Mouse (Mus musculus): ENCODE data around the gene Frmd4a. TPM values are rescaled to one million over a fixed set of nuclear protein-coding genes. Genes with fewer than 3 reads are reported as not detected.

Gene Frmd4a
- polyA plus RNA-seq, 1 experiment from 2014 or later, result 49.1 TPM

DNA sequence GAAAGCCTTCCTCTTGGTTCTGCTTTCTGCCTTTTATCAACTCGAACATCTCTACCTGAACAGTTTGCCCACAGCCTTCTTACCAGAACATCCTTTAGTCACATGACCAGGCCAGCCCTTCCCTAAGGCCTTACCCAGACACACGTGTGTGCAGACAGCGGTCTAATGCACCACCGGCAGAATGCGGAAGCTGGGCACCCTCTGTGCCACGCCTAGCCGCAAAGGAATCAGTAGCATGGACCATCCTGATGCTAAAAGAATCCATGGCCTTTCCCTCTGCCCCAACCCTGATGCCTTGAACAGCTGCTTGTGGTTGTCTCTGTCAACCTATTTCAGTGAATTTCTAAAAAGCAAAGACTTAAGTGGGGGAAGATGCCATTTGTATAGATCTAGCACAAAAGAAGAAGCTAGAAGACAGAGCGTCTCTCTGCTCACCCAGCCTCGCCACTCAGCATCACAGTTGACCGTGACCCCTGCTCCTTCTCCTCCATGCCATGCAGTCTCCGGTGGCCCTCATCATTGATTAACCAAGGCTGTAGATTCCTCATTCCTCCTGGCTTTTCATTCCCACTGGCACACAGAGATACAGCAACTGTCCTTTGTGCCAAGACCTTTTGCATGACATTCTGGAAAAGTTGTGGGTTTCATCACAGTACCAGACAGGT is 514.1 kb downstream of the Frmd4a start:
- peaks cover 31% of the 10 kb centered on the region for H3K4me1 ChIP-seq (replicated peaks)
- H3K4me3 ChIP-seq, result no peak overlapping the region
- no peak for DNase-seq (ENCODE audit: low spot score)
- no peak overlapping the region; the same call in 1 of the 2 replicates for H3K27ac ChIP-seq
- H3K27me3 ChIP-seq (ENCODE audit: insufficient read depth, poor library complexity, severe bottlenecking), result no peaks in the 10 kb centered on the region
- 97% methylated on average over 11 of the region's 11 CpGs for WGBS
- peaks cover 73% of the 10 kb centered on the region for H3K36me3 ChIP-seq
- no peaks in the 10 kb centered on the region for H3K9me3 ChIP-seq

DNA sequence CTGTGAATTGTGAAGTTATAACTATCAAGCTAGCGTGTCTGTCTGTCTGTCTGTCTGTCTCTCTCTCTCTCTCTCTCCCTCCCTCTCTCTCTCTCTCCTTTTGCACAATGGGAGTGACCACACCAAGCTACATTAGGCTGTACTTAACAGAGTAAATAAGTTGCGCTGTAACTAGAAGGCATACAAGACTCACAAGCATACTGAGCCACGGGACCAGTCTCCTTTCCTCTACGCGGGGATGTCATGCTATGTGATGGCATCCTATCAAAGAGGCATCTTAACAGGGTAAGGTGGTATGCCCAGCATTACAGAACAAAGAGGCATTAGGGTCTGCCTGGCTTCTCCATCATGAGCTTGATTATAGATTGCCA is 514.7 kb downstream of the Frmd4a start:
- no peak for DNase-seq (ENCODE audit: low spot score)
- WGBS, result 97% methylated on average over 5 of the region's 5 CpGs
- Histone ChIP-seq H3K9me3 (no peaks in the 10 kb centered on the region), H3K27me3 (ENCODE audit: insufficient read depth, poor library complexity, severe bottlenecking) (no peaks in the 10 kb centered on the region), H3K27ac (no peak overlapping the region; the same call in 1 of the 2 replicates), H3K4me1 (replicated peaks) (peaks cover 28% of the 10 kb centered on the region), H3K4me3 (no peak overlapping the region), H3K36me3 (peaks cover 78% of the 10 kb centered on the region)

DNA sequence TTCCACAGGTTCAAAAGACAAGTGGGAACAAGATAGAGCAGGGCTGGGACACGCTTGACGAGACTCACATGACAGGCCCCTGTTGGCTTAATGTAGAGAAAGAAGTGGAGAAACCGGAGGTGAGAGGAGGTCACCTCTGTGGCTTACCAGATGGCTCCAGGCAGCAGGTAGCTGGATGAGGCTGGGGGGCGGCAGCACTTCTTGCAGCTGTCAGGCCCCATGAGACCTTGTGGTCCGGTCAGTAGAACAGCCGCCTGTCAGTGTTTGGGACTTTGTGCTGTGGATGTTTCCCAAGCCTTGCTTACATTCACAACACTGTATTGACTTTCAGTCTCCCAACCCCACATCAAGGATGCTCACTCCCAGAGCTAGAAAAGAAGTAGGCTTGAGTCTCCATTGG is 515.4 kb downstream of the Frmd4a start:
- peaks cover 26% of the 10 kb centered on the region for H3K4me1 ChIP-seq (replicated peaks)
- H3K36me3 ChIP-seq, result peaks cover 86% of the 10 kb centered on the region
- H3K9me3 ChIP-seq, result no peaks in the 10 kb centered on the region
- no peaks in the 10 kb centered on the region for H3K27me3 ChIP-seq (ENCODE audit: insufficient read depth, poor library complexity, severe bottlenecking)
- H3K4me3 ChIP-seq, result no peak overlapping the region
- WGBS, result 89% methylated on average over 6 of the region's 6 CpGs
- no peak for DNase-seq (ENCODE audit: low spot score)
- no peak overlapping the region for H3K27ac ChIP-seq

DNA sequence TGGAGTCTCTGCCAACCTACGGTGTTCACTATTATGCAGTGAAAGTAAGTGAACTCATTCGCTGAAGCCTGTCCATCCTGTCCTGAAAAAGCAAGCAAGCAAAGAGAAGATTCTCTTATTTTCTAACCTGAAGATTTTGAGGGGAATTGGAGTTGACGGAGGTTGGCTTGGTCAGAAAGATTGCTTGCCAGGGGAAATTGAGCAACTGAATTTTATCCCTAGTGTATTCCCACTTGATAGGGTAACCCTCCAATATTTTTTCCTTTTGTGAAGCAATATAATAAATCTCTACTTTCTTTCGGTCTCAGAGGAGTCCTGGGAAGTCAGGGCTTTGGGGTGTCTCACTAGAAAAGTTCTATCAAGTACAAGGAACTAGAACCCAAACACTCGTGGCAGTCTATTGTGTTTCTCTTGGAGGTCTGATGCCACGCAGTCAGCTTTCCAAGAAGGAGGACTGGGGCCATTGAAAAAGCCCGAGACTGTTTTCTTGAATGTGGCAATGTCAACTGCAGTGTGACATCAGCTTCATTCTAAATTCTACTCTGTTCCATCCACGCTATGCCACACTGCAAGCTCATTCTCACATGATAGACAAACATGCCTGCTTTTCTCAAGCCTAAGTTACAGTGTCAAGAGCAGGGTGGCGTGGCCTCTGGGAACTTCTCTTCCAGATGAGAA is 517.8 kb downstream of the Frmd4a start:
- Histone ChIP-seq H3K9me3 (no peaks in the 10 kb centered on the region), H3K4me3 (no peak overlapping the region), H3K4me1 (replicated peaks) (peaks cover 26% of the 10 kb centered on the region), H3K36me3 (peaks cover 97% of the 10 kb centered on the region), H3K27ac (no peak overlapping the region), H3K27me3 (ENCODE audit: insufficient read depth, poor library complexity, severe bottlenecking) (no peaks in the 10 kb centered on the region)
- no peak for DNase-seq (ENCODE audit: low spot score)
- WGBS, result 95% methylated on average over 9 of the region's 9 CpGs

DNA sequence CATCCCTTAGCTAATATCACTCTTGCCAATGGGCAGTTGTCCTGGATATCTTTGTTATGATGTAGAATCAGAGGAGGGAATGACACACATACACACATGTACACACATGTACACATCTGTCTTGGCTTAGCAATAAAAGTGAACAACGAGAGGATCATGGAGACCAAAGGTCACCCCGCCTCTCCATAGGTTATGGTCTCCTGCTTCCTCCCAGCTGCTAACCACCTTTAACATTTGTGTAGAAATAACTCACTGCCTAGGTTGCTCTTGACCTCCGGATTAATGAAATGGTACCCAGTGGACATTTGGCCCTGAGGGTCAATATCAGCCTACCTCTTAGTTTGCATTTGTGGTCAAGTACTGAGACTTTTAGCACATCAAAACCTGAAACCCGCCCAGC is 523.8 kb downstream of the Frmd4a start:
- H3K27me3 ChIP-seq (ENCODE audit: insufficient read depth, poor library complexity, severe bottlenecking), result no peaks in the 10 kb centered on the region
- peaks cover 73% of the 10 kb centered on the region for H3K4me1 ChIP-seq (replicated peaks)
- H3K9me3 ChIP-seq, result no peaks in the 10 kb centered on the region
- H3K36me3 ChIP-seq, result peaks cover 74% of the 10 kb centered on the region
- no peak overlapping the region for H3K4me3 ChIP-seq
- 42% methylated on average over 4 of the region's 4 CpGs for WGBS
- DNase-seq (ENCODE audit: low spot score), result peak; percentile 23
- peak overlapping the region; percentile 91 for H3K27ac ChIP-seq

DNA sequence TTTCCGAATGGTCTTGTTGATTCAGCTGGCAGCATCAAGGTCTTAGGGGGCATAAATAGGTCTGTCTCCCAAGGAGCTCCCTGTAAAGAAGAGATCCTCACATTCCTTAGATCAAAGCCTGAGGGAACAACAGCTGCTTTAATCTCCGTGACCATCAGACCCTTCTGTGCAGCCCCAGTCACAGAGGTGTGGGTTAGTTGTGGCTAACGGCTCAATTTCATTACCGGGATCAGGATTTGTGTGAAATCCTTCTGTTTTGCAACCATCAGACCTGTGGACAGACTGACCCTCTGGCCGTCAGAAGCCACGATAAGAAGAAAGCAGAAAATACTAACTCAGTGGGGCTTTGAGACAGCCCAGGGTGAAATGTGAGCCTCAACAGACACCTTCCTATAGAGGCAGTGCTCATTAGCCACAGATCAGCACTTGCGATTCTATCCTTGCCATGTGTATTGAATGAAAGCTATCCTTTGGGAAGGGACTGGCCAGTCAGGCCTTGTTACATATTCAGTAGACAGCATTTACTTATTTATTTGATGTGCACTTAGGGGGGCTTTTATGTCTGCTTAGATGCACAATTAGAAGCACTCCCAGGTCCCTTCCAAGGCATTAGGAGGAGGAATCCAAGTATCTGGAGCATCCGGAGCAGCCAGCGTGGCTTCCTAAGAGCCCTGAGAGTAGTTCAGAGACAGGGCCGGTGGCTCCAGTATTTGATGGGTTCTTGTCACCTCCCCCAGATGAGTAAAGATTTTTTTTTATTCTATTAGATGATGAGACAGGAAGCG is 524.5 kb downstream of the Frmd4a start:
- peaks cover 76% of the 10 kb centered on the region for H3K4me1 ChIP-seq (replicated peaks)
- WGBS, result 24% methylated on average over 11 of the region's 11 CpGs
- DNase-seq (ENCODE audit: low spot score), result peak; percentile 48
- no peaks in the 10 kb centered on the region for H3K9me3 ChIP-seq
- no peak overlapping the region for H3K4me3 ChIP-seq
- peaks cover 74% of the 10 kb centered on the region for H3K36me3 ChIP-seq
- peak overlapping the region; percentile 91 for H3K27ac ChIP-seq
- H3K27me3 ChIP-seq (ENCODE audit: insufficient read depth, poor library complexity, severe bottlenecking), result no peaks in the 10 kb centered on the region

DNA sequence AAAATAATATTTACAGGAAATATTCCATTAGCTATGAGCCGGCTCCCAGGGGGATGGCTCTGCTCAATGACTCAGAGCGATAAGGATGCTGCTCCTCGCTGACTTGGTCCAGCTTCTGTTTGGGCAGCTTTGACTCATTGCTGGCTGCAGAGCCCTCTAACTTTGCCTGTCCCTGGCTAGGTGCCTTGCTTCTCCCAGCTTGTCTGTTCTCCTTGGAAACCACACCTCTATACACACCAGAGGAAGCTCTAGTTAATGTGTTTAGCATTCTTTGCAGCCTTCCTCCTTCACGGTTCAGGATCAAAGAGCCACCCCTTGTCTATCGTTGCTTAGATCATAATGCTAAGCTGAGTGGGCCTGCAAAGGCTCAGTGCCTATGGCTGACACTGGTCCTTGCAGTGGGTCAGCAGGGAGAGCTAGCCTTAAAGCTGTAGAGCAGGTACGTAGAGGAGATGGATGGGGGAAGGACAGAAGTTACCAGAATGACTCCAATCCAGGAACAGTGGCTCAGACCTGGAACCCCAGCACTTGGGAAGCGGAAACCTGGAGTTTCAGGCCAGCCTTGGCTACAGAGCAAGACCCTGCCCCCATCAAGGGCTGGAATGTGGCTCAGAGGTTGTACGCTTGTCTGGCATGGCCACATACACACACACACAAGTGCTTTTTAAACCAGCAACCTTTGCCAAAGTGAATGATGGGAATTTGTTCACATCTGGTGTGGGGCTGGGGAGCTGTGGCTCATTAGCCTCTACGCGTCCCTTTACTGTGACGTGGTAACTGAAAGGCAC is 525.3 kb downstream of the Frmd4a start:
- Histone ChIP-seq H3K4me1 (replicated peaks) (peaks cover 76% of the 10 kb centered on the region), H3K27me3 (ENCODE audit: insufficient read depth, poor library complexity, severe bottlenecking) (no peaks in the 10 kb centered on the region), H3K27ac (peak overlapping the region; percentile 91), H3K9me3 (no peaks in the 10 kb centered on the region), H3K36me3 (peaks cover 74% of the 10 kb centered on the region), H3K4me3 (peak overlapping the region; percentile 11; the same call in 1 of the 2 replicates)
- DNase-seq (ENCODE audit: low spot score), result no peak
- WGBS, result 44% methylated on average over 11 of the region's 11 CpGs

DNA sequence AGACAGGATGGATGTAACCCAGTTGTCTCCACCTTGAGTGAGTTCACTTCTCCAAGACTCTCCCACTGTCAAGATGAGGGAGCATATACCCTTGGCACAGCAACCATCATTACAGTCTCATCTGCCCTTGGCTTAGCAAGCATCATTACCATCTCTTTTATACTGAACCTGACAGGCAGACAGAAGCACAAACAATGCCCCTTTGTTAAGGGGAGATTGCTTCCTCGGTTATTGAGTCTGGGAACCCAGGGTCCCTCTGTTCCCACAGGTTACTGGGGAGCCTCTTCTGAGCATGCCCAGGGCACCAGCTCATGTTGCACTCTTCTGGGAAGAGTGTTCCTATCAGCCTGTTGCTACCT is 525.9 kb downstream of the Frmd4a start:
- Histone ChIP-seq H3K9me3 (no peaks in the 10 kb centered on the region), H3K4me1 (replicated peaks) (peaks cover 74% of the 10 kb centered on the region), H3K36me3 (peaks cover 70% of the 10 kb centered on the region), H3K27me3 (ENCODE audit: insufficient read depth, poor library complexity, severe bottlenecking) (no peaks in the 10 kb centered on the region), H3K4me3 (no peak overlapping the region), H3K27ac (peak overlapping the region; percentile 91)
- peak; percentile 44 for DNase-seq (ENCODE audit: low spot score)
- 8% methylated on average over 1 of the region's 1 CpGs for WGBS

DNA sequence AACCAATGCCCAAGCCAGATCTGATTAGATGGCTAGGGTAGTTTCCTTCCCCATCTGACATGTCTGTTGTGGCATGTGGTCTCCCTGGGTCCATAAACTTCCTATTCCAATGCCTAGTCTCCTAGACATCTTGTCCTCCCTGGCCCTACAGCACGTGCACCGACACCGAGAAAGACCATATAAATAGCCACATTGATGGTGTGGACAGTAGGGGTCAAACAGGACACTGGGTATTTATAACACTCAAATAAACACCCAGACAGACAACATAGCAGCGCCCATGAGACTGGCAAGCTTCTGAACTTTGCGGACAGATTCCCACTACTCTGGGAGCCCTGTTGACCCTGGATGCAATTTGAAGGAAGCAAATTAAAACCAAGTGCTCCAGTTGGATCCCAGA is 526.8 kb downstream of the Frmd4a start:
- H3K27me3 ChIP-seq (ENCODE audit: insufficient read depth, poor library complexity, severe bottlenecking), result no peaks in the 10 kb centered on the region
- no peaks in the 10 kb centered on the region for H3K9me3 ChIP-seq
- no peak for DNase-seq (ENCODE audit: low spot score)
- H3K36me3 ChIP-seq, result peaks cover 71% of the 10 kb centered on the region
- peak overlapping the region; percentile 91 for H3K27ac ChIP-seq
- H3K4me1 ChIP-seq (replicated peaks), result peaks cover 69% of the 10 kb centered on the region
- no peak overlapping the region for H3K4me3 ChIP-seq
- 73% methylated on average over 5 of the region's 5 CpGs for WGBS

DNA sequence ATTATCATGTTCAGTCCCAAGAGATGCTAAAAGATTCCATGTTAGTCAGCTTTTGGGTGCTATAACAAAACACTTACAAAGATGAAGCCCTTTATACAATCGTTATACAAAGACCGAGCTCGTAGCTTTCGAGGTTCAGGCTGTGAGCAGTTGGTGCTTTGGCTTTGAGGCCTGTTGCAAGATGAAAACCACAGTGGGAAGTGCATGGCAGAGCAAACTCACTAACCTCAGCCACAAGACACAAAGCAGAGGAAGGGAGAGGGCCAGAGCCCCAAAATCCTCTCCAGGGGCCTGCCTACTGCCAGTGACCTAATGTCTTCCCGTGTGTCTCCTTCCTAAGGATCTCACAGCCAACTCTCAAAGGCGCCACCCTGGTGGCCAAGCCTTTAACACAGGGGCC is 527.7 kb downstream of the Frmd4a start:
- H3K4me1 ChIP-seq (replicated peaks), result peaks cover 69% of the 10 kb centered on the region
- DNase-seq (ENCODE audit: low spot score), result no peak
- H3K27ac ChIP-seq, result peak overlapping the region; percentile 91
- 92% methylated on average over 6 of the region's 6 CpGs for WGBS
- H3K9me3 ChIP-seq, result no peaks in the 10 kb centered on the region
- H3K36me3 ChIP-seq, result peaks cover 71% of the 10 kb centered on the region
- no peaks in the 10 kb centered on the region for H3K27me3 ChIP-seq (ENCODE audit: insufficient read depth, poor library complexity, severe bottlenecking)
- H3K4me3 ChIP-seq, result no peak overlapping the region

DNA sequence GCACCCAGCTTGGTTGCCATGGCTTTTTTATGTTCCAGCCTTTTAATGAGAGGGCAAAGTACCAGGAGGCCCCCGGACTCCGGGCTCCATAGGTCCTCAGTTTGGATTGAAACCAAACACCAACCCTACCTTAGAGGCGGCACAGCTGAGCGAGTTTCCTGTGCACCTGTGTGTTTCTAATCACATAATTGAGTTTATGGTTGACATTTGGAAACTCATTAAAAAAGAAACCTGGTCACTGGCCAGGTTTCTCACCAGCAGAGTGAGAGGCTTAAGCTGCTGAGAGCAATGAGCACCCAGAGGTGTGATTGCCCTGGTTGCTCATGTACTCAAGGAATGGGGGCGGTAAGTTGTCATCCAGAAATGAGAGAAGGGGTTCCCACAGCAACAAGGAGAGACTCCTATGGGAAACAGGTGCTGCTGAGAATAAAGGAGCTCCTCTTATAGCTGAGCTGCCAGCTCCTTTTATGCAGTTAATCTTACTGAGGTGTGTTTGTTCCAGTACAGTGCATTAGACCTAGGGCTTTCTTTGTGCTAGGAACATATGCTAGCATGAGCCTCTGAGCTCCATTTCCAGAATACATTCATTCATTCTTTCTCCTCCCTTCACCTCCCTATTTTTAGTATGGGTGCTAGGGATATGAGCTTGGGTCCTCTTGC is 529.6 kb downstream of the Frmd4a start:
- 90% methylated on average over 5 of the region's 5 CpGs for WGBS
- Histone ChIP-seq H3K9me3 (peaks cover 6% of the 10 kb centered on the region; the same call in 1 of the 2 replicates), H3K4me3 (no peak overlapping the region), H3K27ac (peak overlapping the region; percentile 59), H3K27me3 (ENCODE audit: insufficient read depth, poor library complexity, severe bottlenecking) (no peaks in the 10 kb centered on the region), H3K4me1 (replicated peaks) (peaks cover 66% of the 10 kb centered on the region), H3K36me3 (peaks cover 81% of the 10 kb centered on the region)
- DNase-seq (ENCODE audit: low spot score), result no peak

DNA sequence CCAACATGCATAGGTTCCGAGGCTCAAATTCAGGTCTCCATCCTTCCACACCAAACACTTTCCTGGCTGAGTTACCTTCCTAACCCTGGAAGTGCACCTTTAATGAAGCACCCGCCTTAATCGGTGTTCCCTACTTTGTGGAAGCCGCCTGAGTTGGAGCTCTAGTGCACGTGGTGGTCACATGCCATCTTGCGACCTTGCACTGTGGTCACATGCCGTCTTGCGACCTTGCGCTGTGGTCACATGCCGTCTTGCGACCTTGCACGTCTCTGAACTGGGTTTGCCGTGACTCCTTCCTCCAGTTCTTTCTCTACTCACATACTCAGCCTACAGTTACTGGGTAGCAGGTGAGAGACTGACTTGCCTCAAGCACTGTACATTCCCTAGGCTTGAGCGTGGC is 531.8 kb downstream of the Frmd4a start:
- no peak for DNase-seq (ENCODE audit: low spot score)
- Histone ChIP-seq H3K4me3 (no peak overlapping the region), H3K27me3 (ENCODE audit: insufficient read depth, poor library complexity, severe bottlenecking) (no peaks in the 10 kb centered on the region), H3K4me1 (replicated peaks) (peaks cover 44% of the 10 kb centered on the region), H3K9me3 (peaks cover 6% of the 10 kb centered on the region; the same call in 1 of the 2 replicates), H3K36me3 (peaks cover 83% of the 10 kb centered on the region), H3K27ac (peak overlapping the region; percentile 75)
- WGBS, result 92% methylated on average over 14 of the region's 14 CpGs

Measured in hindbrain, embryonic 10.5 days (tissue).